Mouse (Mus musculus): Measurements from ENCODE around the gene Ciapin1.

DNA sequence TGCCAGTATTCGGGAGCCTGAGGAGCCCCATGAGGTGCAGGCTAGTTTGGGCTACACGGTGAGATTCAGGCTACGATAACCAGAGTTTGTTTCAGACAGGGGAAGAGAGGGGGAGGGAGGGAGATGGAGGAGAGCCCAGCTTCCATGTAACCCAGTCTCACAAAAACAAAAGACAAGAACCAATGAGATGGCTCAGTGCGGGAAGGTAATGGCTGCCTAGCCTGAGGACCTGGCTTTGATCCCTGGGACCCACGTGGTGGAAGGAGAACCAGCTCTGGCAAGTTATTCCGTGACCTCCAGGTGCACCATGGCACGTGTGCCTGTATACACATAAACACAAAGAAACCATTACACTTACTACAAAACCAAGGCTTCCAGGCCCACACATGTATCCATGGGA is 17.6 kb downstream of the Ciapin1 start:
- TF ChIP-seq CTCF (IDR thresholded peaks at IDR 0.05; ENCODE audit: low read depth): no peak
- no peak for TF ChIP-seq EP300 (IDR thresholded peaks at IDR 0.05; ENCODE audit: low read depth)
